Comparison of ENCODE assay signal across 7 mouse cellular contexts in the genomic region with DNA sequence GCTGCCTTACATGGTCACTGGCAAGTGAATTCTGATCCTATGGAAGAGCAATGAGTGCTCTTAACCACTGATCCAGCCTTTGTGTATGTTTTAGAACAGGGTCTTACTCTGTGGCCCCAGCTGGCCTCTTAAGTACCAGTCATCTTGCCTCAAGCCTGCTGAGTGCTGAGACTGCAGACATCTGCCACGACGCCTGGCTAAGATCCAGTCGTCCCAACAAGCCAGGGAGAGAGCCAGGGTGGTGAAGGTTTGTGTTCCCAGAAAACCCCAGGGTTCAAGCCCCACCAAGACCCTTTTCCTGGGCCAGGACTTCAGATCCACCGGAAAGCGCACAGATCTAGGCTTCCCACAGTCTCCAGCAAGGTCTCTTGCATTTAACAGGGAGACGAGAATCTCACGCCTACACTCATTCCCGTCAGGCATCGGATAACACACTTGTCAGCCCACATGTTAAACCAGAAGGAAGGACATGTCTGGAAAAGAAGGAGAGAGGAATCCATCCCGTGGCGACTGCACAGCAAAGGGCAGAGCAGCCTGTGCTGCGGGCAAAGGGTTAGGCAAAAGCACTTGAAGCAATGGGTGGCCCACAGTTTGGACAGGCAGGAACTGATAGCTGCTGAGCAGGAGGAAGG. TPM values are rescaled to one million over a fixed set of nuclear protein-coding genes. Genes with fewer than 3 reads are reported as not detected.
DNase-seq lines count a peak whose midpoint lies in the region; ATAC-seq and TF ChIP-seq lines count a peak whose summit lies in the region.

No protein-coding gene starts in this region.

- H3K4me1 ChIP-seq in hindbrain, postnatal 0 days (ENCODE audit: insufficient read depth, low read length), result peaks cover 16% of the 10 kb centered on the region; the same call in 1 of the 2 replicates

- WGBS in hindbrain, postnatal 0 days, result 49% methylated on average over 12 of the region's 12 CpGs

- H3K9me3 ChIP-seq in hindbrain, postnatal 0 days (ENCODE audit: low read length), result no peaks in the 10 kb centered on the region

- H3K4me2 ChIP-seq in hindbrain, postnatal 0 days (ENCODE audit: low read depth, low read length), result no peak overlapping the region

- ATAC-seq in hindbrain, postnatal 0 days, result no peak

- H3K9ac ChIP-seq in hindbrain, postnatal 0 days (replicated peaks; ENCODE audit: low read length), result no peak overlapping the region

- H3K36me3 ChIP-seq in hindbrain, postnatal 0 days (ENCODE audit: insufficient read depth, low read length), result no peaks in the 10 kb centered on the region

- no peak for TF ChIP-seq CTCF in hindbrain, postnatal 0 days (IDR thresholded peaks at IDR 0.05; ENCODE audit: low read depth)

- DNase-seq in kidney, adult 18-20 months, result peak; percentile 24
- no peak for DNase-seq in kidney, postnatal 36 days
- DNase-seq in 3T3-L1 (ENCODE audit: low read depth, low spot score) (peak; percentile 86), MN1 (ENCODE audit: low spot score) (peak; percentile 49)
- DNase-seq in hindbrain, postnatal 0 days (ENCODE audit: low spot score), result peak; percentile 51
- no peak for DNase-seq in urinary bladder, postnatal 14 days (ENCODE audit: low spot score)
- DNase-seq in urinary bladder, postnatal 25 days (ENCODE audit: low spot score), result no peak

- no peaks in the 10 kb centered on the region for H3K27me3 ChIP-seq in hindbrain, postnatal 0 days (ENCODE audit: insufficient read depth, low read length)

- no peak overlapping the region for H3K27ac ChIP-seq in hindbrain, postnatal 0 days

- H3K4me3 ChIP-seq in hindbrain, postnatal 0 days (ENCODE audit: low read length), result no peak overlapping the region

RNA-seq across cellular contexts. Expression of a gene that starts 20.0 kb away (rescaled TPM):
- total RNA-seq in hindbrain, postnatal 0 days (2014; rRNA removed), result 21.4 and 28.5 TPM in 2 replicates
- 3.7 and 4.2 TPM in 2 replicates for polyA plus RNA-seq in hindbrain, postnatal 0 days (2015; fragmentation: Nextera tagmentation; extraction: Ambion mirVana)

Comparison
In these comparisons a context has a peak if more than half of its experiments do, and no peak if none do; other contexts are left out.
1. DNase-seq: peak in kidney, adult 18-20 months (single experiment), 3T3-L1 (single experiment), MN1 (single experiment) and hindbrain, postnatal 0 days (single experiment); none in kidney, postnatal 36 days (0 of 2), urinary bladder, postnatal 14 days (single experiment) and urinary bladder, postnatal 25 days (single experiment).